Mouse (Mus musculus): ENCODE data around the gene Zfp810. TPM values are rescaled to one million over a fixed set of nuclear protein-coding genes. Genes with fewer than 3 reads are reported as not detected.

The Zfp810 gene
- polyA plus RNA-seq, 1 experiment: 1.2 TPM

- Histone ChIP-seq H3K36me3 (replicated peaks; ENCODE audit: low read length) (peaks cover 37% of the 10 kb centered on the region), H3K4me3 (replicated peaks) (no peak overlapping the region), H3K9me3 (0 out of 2 replicates have a peak, but pooled peaks cover 3% of the 10 kb centered on the region), H3K27me3 (replicated peaks) (no peaks in the 10 kb centered on the region), H3K4me1 (peaks cover 6% of the 10 kb centered on the region; the same call in 1 of the 2 replicates)
- TF ChIP-seq GATA1 (IDR thresholded peaks at IDR 0.05; ENCODE audit: borderline replicate concordance, low read length) (no peak), FLI1 (IDR thresholded peaks at IDR 0.05; ENCODE audit: low read length) (no peak)
Measured at GRCm38 (mm10) chr9:22229386-22230026, 77.9 kb downstream of the Zfp810 start.

GRCm38 (mm10) chr9:22226846-22227245 is 80.6 kb downstream of the Zfp810 start:
- H3K4me1 ChIP-seq: peaks cover 6% of the 10 kb centered on the region; the same call in 1 of the 2 replicates
- H3K27me3 ChIP-seq (replicated peaks): no peaks in the 10 kb centered on the region
- no peak overlapping the region for H3K4me3 ChIP-seq (replicated peaks)
- 0 out of 2 replicates have a peak, but pooled peaks cover under 1% of the 10 kb centered on the region for H3K9me3 ChIP-seq
- TF ChIP-seq FLI1 (IDR thresholded peaks at IDR 0.05; ENCODE audit: low read length) (no peak), GATA1 (IDR thresholded peaks at IDR 0.05; ENCODE audit: borderline replicate concordance, low read length) (no peak)
- peaks cover 20% of the 10 kb centered on the region for H3K36me3 ChIP-seq (replicated peaks; ENCODE audit: low read length)

Other genes with a start within 250 kb of the Zfp810 start
- gene Gm49318, start 236.4 kb downstream of the Zfp810 start, polyA plus RNA-seq (2012; ENCODE audit: insufficient read depth, low replicate concordance): not detected in 2 replicates
- gene Zfp653, start 236.3 kb downstream of the Zfp810 start, polyA plus RNA-seq (2012; ENCODE audit: insufficient read depth, low replicate concordance): 10.8 and 17.6 TPM in 2 replicates
- 7.2 and 16.8 TPM in 2 replicates for gene Ecsit, start 222.2 kb downstream of the Zfp810 start, polyA plus RNA-seq (2012; ENCODE audit: insufficient read depth, low replicate concordance)
- not detected in 2 replicates for gene Cnn1, start 208.4 kb downstream of the Zfp810 start, polyA plus RNA-seq (2012; ENCODE audit: insufficient read depth, low replicate concordance)
- 75.4 and 147 TPM in 2 replicates for gene Elof1, start 190.5 kb downstream of the Zfp810 start, polyA plus RNA-seq (2012; ENCODE audit: insufficient read depth, low replicate concordance)
- 7.4 and 23.8 TPM in 2 replicates for gene Acp5, start 171.9 kb downstream of the Zfp810 start, polyA plus RNA-seq (2012; ENCODE audit: insufficient read depth, low replicate concordance)
- gene Pigyl, start 150.8 kb downstream of the Zfp810 start, polyA plus RNA-seq (2012; ENCODE audit: insufficient read depth, low replicate concordance): 28.4 TPM in 1 of 2 replicates, not detected in the other
- gene Zfp872, start 119.6 kb downstream of the Zfp810 start, polyA plus RNA-seq (2012; ENCODE audit: insufficient read depth, low replicate concordance): not detected in 2 replicates
- gene Zfp809, start 81.9 kb downstream of the Zfp810 start, polyA plus RNA-seq (2012; ENCODE audit: insufficient read depth, low replicate concordance): 2.1 and 3.1 TPM in 2 replicates
- gene Zfp599, start 47.8 kb downstream of the Zfp810 start, polyA plus RNA-seq (2012; ENCODE audit: insufficient read depth, low replicate concordance): 0.18 TPM in 1 of 2 replicates, not detected in the other
- 0.47 and 0.89 TPM in 2 replicates for gene Anln, start 81.5 kb upstream of the Zfp810 start, polyA plus RNA-seq (2012; ENCODE audit: insufficient read depth, low replicate concordance)
- gene 9530077C05Rik, start 103.9 kb upstream of the Zfp810 start, polyA plus RNA-seq (2012; ENCODE audit: insufficient read depth, low replicate concordance): not detected in 2 replicates
- gene Gm17545, start 146.6 kb upstream of the Zfp810 start, polyA plus RNA-seq (2012; ENCODE audit: insufficient read depth, low replicate concordance): not detected in 2 replicates
- 29.7 and 44.5 TPM in 2 replicates for gene Rp9, start 162.1 kb upstream of the Zfp810 start, polyA plus RNA-seq (2012; ENCODE audit: insufficient read depth, low replicate concordance)
- 2.3 TPM in 1 of 2 replicates, not detected in the other for gene Bbs9, start 168.1 kb upstream of the Zfp810 start, polyA plus RNA-seq (2012; ENCODE audit: insufficient read depth, low replicate concordance)